Mouse (Mus musculus) MEL (cell line): ENCODE data around the gene Uspl1. TPM values are rescaled to one million over a fixed set of nuclear protein-coding genes. Genes with fewer than 3 reads are reported as not detected.

Experiments used
- DNase-seq: peaks from one replicate; pipeline ENCODE4 v3.0.0; 2011; ENCODE audit warnings: low read depth, low spot score
- H3K27ac ChIP-seq: 2 replicates; pipeline ENCODE4 v1.5.1; 2012; ENCODE audit warnings: low read depth, mild to moderate bottlenecking, control low read depth, low read length, moderate library complexity; ENCODE audit not compliant: control insufficient read depth
- H3K27me3 ChIP-seq, 2 experiments: fragments of 150-350 bp in 1 of 2; sonication (generic) in 1 of 2; 2 replicates each; pipeline ENCODE4 v1.6.1; 2012; ENCODE audit warnings: low read length in 2 of 2, mild to moderate bottlenecking in 2 of 2, improper control_type of control experiment in 1 of 2, moderate library complexity in 1 of 2; ENCODE audit not compliant: insufficient read depth in 2 of 2, control insufficient read depth in 1 of 2
- H3K36me3 ChIP-seq, 2 experiments: 2 replicates each; pipeline ENCODE4 v1.6.1; 2012 to 2014; ENCODE audit warnings: low read length in 2 of 2, improper control_type of control experiment in 1 of 2, inconsistent platforms in 1 of 2, mild to moderate bottlenecking in 1 of 2; ENCODE audit not compliant: insufficient read depth in 2 of 2, control insufficient read depth in 1 of 2
- H3K4me1 ChIP-seq, 2 experiments: fragments of 150-350 bp in 1 of 2; sonication (generic) in 1 of 2; 2 replicates each; pipeline ENCODE4 v1.6.1; 2012; ENCODE audit warnings: low read length in 2 of 2, improper control_type of control experiment in 1 of 2, mild to moderate bottlenecking in 1 of 2; ENCODE audit not compliant: insufficient read depth in 2 of 2, control insufficient read depth in 1 of 2
- H3K4me3 ChIP-seq, 2 experiments: fragments of 150-350 bp in 1 of 2; sonication (generic) in 1 of 2; 2 replicates each; pipeline ENCODE4 v1.5.1; 2012; ENCODE audit warnings: low read depth in 2 of 2, low read length in 2 of 2, mild to moderate bottlenecking in 2 of 2, moderate library complexity in 2 of 2, control low read depth in 1 of 2, improper control_type of control experiment in 1 of 2; ENCODE audit not compliant: control insufficient read depth in 1 of 2, insufficient read depth in 1 of 2
- H3K79me2 ChIP-seq: 2 replicates; pipeline ENCODE4 v1.6.1; 2012; ENCODE audit warnings: mild to moderate bottlenecking, low read length, moderate library complexity; ENCODE audit not compliant: control insufficient read depth, poor library complexity, insufficient read depth
- H3K9ac ChIP-seq: 2 replicates; pipeline ENCODE4 v1.6.1; 2012; ENCODE audit warnings: low read depth, mild to moderate bottlenecking, control low read depth, low read length, moderate library complexity; ENCODE audit not compliant: control insufficient read depth, poor library complexity, severe bottlenecking
- H3K9me3 ChIP-seq: fragments of 150-350 bp; sonication (generic); replicated peaks from 2 replicates; pipeline ENCODE4 v1.6.1; 2012; ENCODE audit warnings: mild to moderate bottlenecking, low read length, improper control_type of control experiment, moderate library complexity; ENCODE audit not compliant: insufficient read depth
- CHD2 ChIP-seq: IDR thresholded peaks from 2 replicates; pipeline ENCODE4 v1.6.1; 2011; ENCODE audit warnings: low read length, improper control_type of control experiment
- CTCF ChIP-seq, 3 experiments: IDR thresholded peaks in 2 of 3; conservative IDR thresholded peaks in 1 of 3; 2 replicates each; pipeline ENCODE4 v1.5.1; 2011 to 2012; ENCODE audit warnings: low read length in 3 of 3, low read depth in 2 of 3, mild to moderate bottlenecking in 2 of 3, improper control_type of control experiment in 1 of 3, inconsistent platforms in 1 of 3, mixed read lengths in 1 of 3, moderate library complexity in 1 of 3; ENCODE audit not compliant: control insufficient read depth in 1 of 3, insufficient read depth in 1 of 3, poor library complexity in 1 of 3, severe bottlenecking in 1 of 3
- KAT2A ChIP-seq: conservative IDR thresholded peaks from 2 replicates; pipeline ENCODE4 v1.6.1; 2012; ENCODE audit warnings: low read depth, low read length, improper control_type of control experiment, inconsistent platforms
- MAFK ChIP-seq: IDR thresholded peaks from 2 replicates; pipeline ENCODE4 v1.6.1; 2011; ENCODE audit warnings: low read depth, mild to moderate bottlenecking, low read length, improper control_type of control experiment, borderline replicate concordance
- MAX ChIP-seq: IDR thresholded peaks from 2 replicates; pipeline ENCODE4 v1.6.1; 2011; ENCODE audit warnings: low read length, improper control_type of control experiment
- MXI1 ChIP-seq: IDR thresholded peaks from 2 replicates; pipeline ENCODE4 v1.6.1; 2011; ENCODE audit warnings: mild to moderate bottlenecking, low read depth, low read length, improper control_type of control experiment
- NELFE ChIP-seq: IDR thresholded peaks from 2 replicates; pipeline ENCODE4 v1.6.1; 2011; ENCODE audit warnings: low read depth, low read length, improper control_type of control experiment
- NRF1 ChIP-seq: IDR thresholded peaks from 2 replicates; pipeline ENCODE4 v1.6.1; 2014; ENCODE audit warnings: low read depth, mild to moderate bottlenecking, inconsistent platforms, low read length, improper control_type of control experiment, moderate library complexity; ENCODE audit not compliant: poor library complexity, insufficient read depth, severe bottlenecking
- POLR2A ChIP-seq, 2 experiments: IDR thresholded peaks; 2 replicates each; pipeline ENCODE4 v1.6.1; 2011 to 2012; ENCODE audit warnings: low read length in 2 of 2, mild to moderate bottlenecking in 2 of 2, control low read depth in 1 of 2, improper control_type of control experiment in 1 of 2, low read depth in 1 of 2, moderate library complexity in 1 of 2; ENCODE audit not compliant: control insufficient read depth in 1 of 2, insufficient read depth in 1 of 2, poor library complexity in 1 of 2
- RCOR1 ChIP-seq: IDR thresholded peaks from 2 replicates; pipeline ENCODE4 v1.6.1; 2012; ENCODE audit warnings: low read depth, mild to moderate bottlenecking, inconsistent platforms, low read length, improper control_type of control experiment
- SIN3A ChIP-seq: IDR thresholded peaks from 2 replicates; pipeline ENCODE4 v1.6.1; 2012; ENCODE audit warnings: low read length, improper control_type of control experiment, inconsistent platforms
- SMC3 ChIP-seq: IDR thresholded peaks from 2 replicates; pipeline ENCODE4 v1.6.1; 2011; ENCODE audit warnings: low read depth, low read length, improper control_type of control experiment
- TAL1 ChIP-seq: IDR thresholded peaks from 2 replicates; pipeline ENCODE4 v1.6.1; 2012; ENCODE audit warnings: mild to moderate bottlenecking, inconsistent platforms, low read length, moderate library complexity, mixed read lengths
- TBP ChIP-seq: IDR thresholded peaks from 2 replicates; pipeline ENCODE4 v1.8.0; 2011; ENCODE audit warnings: low read depth, low read length, improper control_type of control experiment
- polyA plus RNA-seq, 2 experiments: library from polyadenylated mRNA; stranded (reverse) in 1 of 2; unstranded in 1 of 2; fragments of >175 nt in 1 of 2; fragments of >200 nt in 1 of 2; gene quantifications; 2 replicates each; pipeline versions ENCODE4 v1.2.1 to v1.2.4; 2012; ENCODE audit warnings: low replicate concordance in 2 of 2, low read depth in 1 of 2; ENCODE audit not compliant: insufficient read length in 2 of 2, insufficient read depth in 1 of 2, missing spikeins in 1 of 2
- total RNA-seq: library from RNA; depleted of rRNA; stranded (reverse); fragments of 300-350 nt; gene quantifications from 2 replicates; pipeline ENCODE4 v1.2.3, GENCODE M21; 2012

Uspl1 gene
- total and polyA plus RNA-seq, 3 experiments, result 68.5 to 179 (median 94.4) TPM

- TF ChIP-seq SIN3A (peak; percentile 34), CHD2 (no peak), NELFE (0 out of 2 replicates have a peak, but pooled peaks have one; percentile 30), CTCF (IDR thresholded peaks at IDR 0.05 in 2 of 3, conservative IDR thresholded peaks at IDR 0.05 in 1 of 3; ENCODE audit: control insufficient read depth in 1 of 3, insufficient read depth in 1 of 3, low read depth in 2 of 3, low read length in 3 of 3, poor library complexity in 1 of 3, severe bottlenecking in 1 of 3) (no peak), TAL1 (no peak), MAFK (no peak), POLR2A (IDR thresholded peaks at IDR 0.05; ENCODE audit: control insufficient read depth in 1 of 2, insufficient read depth in 1 of 2, low read depth in 1 of 2, low read length in 2 of 2, poor library complexity in 1 of 2) (no peak), MAX (peak; percentile 72), KAT2A (no peak), RCOR1 (no peak; the same call in none of the 2 replicates)
- TF ChIP-seq, all 39 proteins: peak for 16
These were observed 49.2 kb upstream of the Uspl1 start (continued) for GRCm38 (mm10) chr5:149134751-149135454.

GRCm38 (mm10) chr5:149135455-149136354 lies 48.4 kb upstream of the Uspl1 start:
- DNase-seq, result peak; percentile 80
- TF ChIP-seq MXI1 (peak; percentile 48; the same call in 1 of the 2 replicates), NRF1 (no peak), MAX (0 out of 2 replicates have a peak, but pooled peaks have one; percentile 21), TBP (peak; percentile 97), RCOR1 (peak; percentile 1; the same call in 1 of the 2 replicates), SMC3 (no peak), CTCF (IDR thresholded peaks at IDR 0.05 in 2 of 3, conservative IDR thresholded peaks at IDR 0.05 in 1 of 3; ENCODE audit: control insufficient read depth in 1 of 3, insufficient read depth in 1 of 3, low read depth in 2 of 3, low read length in 3 of 3, poor library complexity in 1 of 3, severe bottlenecking in 1 of 3) (peak in 2 of 3 experiments; percentile 16 to 30; a peak in 2 of 6 replicates)
- Histone ChIP-seq H3K27me3 (no peaks in the 10 kb centered on the region), H3K4me3 (peak overlapping the region; percentile 52 to 57), H3K27ac (peak overlapping the region; percentile 37), H3K36me3 (peaks cover 0 to 17% of the 10 kb centered on the region in 2 experiments; a peak in 2 of 4 replicates), H3K79me2 (no peaks in the 10 kb centered on the region), H3K9me3 (no peaks in the 10 kb centered on the region), H3K4me1 (peaks cover 8 to 19% of the 10 kb centered on the region in 2 experiments), H3K9ac (peak overlapping the region; percentile 49)
